Mouse (Mus musculus) MEL (cell line): ENCODE measurements around the gene Tmcc3.

Experiments used
- CTCF ChIP-seq, 3 experiments: IDR thresholded peaks in 2 of 3; conservative IDR thresholded peaks in 1 of 3; 2 replicates each; pipeline ENCODE4 v1.5.1; 2011 to 2012; ENCODE audit warnings: low read length in 3 of 3, low read depth in 2 of 3, mild to moderate bottlenecking in 2 of 3, improper control_type of control experiment in 1 of 3, inconsistent platforms in 1 of 3, mixed read lengths in 1 of 3, moderate library complexity in 1 of 3; ENCODE audit not compliant: control insufficient read depth in 1 of 3, insufficient read depth in 1 of 3, poor library complexity in 1 of 3, severe bottlenecking in 1 of 3
- E2F4 ChIP-seq: IDR thresholded peaks from 2 replicates; pipeline ENCODE4 v1.6.1; 2011; ENCODE audit warnings: low read depth, low read length, improper control_type of control experiment, borderline replicate concordance
- ELF1 ChIP-seq: IDR thresholded peaks from 2 replicates; pipeline ENCODE4 v1.6.1; 2014; ENCODE audit warnings: low read depth, mild to moderate bottlenecking, inconsistent platforms, low read length, improper control_type of control experiment, moderate library complexity
- ETS1 ChIP-seq: IDR thresholded peaks from 2 replicates; pipeline ENCODE4 v1.6.1; 2012; ENCODE audit warnings: low read depth, mild to moderate bottlenecking, inconsistent platforms, low read length, improper control_type of control experiment, moderate library complexity
- GATA1 ChIP-seq: IDR thresholded peaks from 2 replicates; pipeline ENCODE4 v1.6.1; 2011; ENCODE audit warnings: low read depth, low read length, improper control_type of control experiment
- HCFC1 ChIP-seq: IDR thresholded peaks from 2 replicates; pipeline ENCODE4 v1.6.1; 2012; ENCODE audit warnings: low read depth, mild to moderate bottlenecking, inconsistent platforms, low read length, improper control_type of control experiment, moderate library complexity
- MAX ChIP-seq: IDR thresholded peaks from 2 replicates; pipeline ENCODE4 v1.6.1; 2011; ENCODE audit warnings: low read length, improper control_type of control experiment
- MXI1 ChIP-seq: IDR thresholded peaks from 2 replicates; pipeline ENCODE4 v1.6.1; 2011; ENCODE audit warnings: mild to moderate bottlenecking, low read depth, low read length, improper control_type of control experiment
- NELFE ChIP-seq: IDR thresholded peaks from 2 replicates; pipeline ENCODE4 v1.6.1; 2011; ENCODE audit warnings: low read depth, low read length, improper control_type of control experiment
- POLR2A ChIP-seq, 2 experiments: IDR thresholded peaks; 2 replicates each; pipeline ENCODE4 v1.6.1; 2011 to 2012; ENCODE audit warnings: low read length in 2 of 2, mild to moderate bottlenecking in 2 of 2, control low read depth in 1 of 2, improper control_type of control experiment in 1 of 2, low read depth in 1 of 2, moderate library complexity in 1 of 2; ENCODE audit not compliant: control insufficient read depth in 1 of 2, insufficient read depth in 1 of 2, poor library complexity in 1 of 2
- POLR2AphosphoS2 ChIP-seq: IDR thresholded peaks from 2 replicates; pipeline ENCODE4 v1.6.1; 2011; ENCODE audit warnings: low read length, improper control_type of control experiment
- TCF12 ChIP-seq: IDR thresholded peaks from 2 replicates; pipeline ENCODE4 v1.6.1; 2014; ENCODE audit warnings: low read depth, mild to moderate bottlenecking, inconsistent platforms, low read length, improper control_type of control experiment, moderate library complexity
- ZKSCAN1 ChIP-seq: IDR thresholded peaks from 2 replicates; pipeline ENCODE4 v1.6.1; 2012; ENCODE audit warnings: low read depth, mild to moderate bottlenecking, inconsistent platforms, low read length, improper control_type of control experiment, moderate library complexity

DNA sequence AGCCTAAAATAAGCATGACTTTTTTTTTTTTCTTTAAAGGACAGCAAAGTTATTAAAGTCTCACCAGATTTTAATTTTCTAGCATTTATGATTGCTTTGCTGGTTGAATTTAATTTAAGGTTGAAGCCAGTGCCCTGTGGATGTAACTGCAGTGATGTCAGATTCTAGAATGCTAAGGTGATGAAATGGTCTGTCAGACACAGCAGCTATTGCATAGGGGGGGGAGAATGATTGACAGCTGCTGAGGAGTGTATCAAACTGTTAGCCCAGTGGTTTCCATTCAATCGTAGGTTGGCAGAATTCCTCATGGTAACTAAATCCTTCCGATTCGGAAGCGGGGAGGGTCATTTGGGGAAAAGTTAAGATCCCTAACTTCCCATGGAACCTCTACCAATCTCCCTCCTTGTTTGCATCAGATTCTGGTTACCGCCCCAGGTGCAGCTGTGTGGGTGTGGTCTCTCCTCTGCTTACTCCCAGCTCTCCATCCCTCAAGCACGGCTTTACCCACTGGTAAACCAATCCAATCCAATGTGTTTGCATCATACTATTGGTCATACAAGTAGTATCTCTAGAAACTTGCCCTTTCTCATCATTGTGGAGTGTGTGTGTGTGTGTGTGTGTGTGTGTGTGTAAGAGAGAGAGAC lies 221.5 kb downstream of the Tmcc3 start:
- no peak for TF ChIP-seq ELF1
- no peak for TF ChIP-seq TCF12
- no peak for TF ChIP-seq CTCF (IDR thresholded peaks at IDR 0.05 in 2 of 3, conservative IDR thresholded peaks at IDR 0.05 in 1 of 3; ENCODE audit: control insufficient read depth in 1 of 3, insufficient read depth in 1 of 3, low read depth in 2 of 3, low read length in 3 of 3, poor library complexity in 1 of 3, severe bottlenecking in 1 of 3)
- TF ChIP-seq NELFE, result no peak
- TF ChIP-seq HCFC1, result no peak
- no peak for TF ChIP-seq MAX
- no peak for TF ChIP-seq POLR2A (IDR thresholded peaks at IDR 0.05; ENCODE audit: control insufficient read depth in 1 of 2, insufficient read depth in 1 of 2, low read depth in 1 of 2, low read length in 2 of 2, poor library complexity in 1 of 2)
- no peak for TF ChIP-seq E2F4
- TF ChIP-seq ZKSCAN1, result no peak
- no peak for TF ChIP-seq MXI1
- TF ChIP-seq POLR2AphosphoS2, result no peak
- TF ChIP-seq GATA1, result no peak
- TF ChIP-seq ETS1, result no peak
